Mouse (Mus musculus) activated CD4-positive, CD25-positive, alpha-beta regulatory T cell, adult 4 months (primary cell): ENCODE data around the gene Hnrnpl. TPM values are rescaled to one million over a fixed set of nuclear protein-coding genes. Genes with fewer than 3 reads are reported as not detected.
A peak's percentile ranks its signal among the peaks of the same experiment; 100 is the strongest.

Source experiments
- ATAC-seq: one replicate; pipeline ENCODE4 v1.8.0; 2017
- polyA plus RNA-seq, 2 experiments: library from polyadenylated mRNA; unstranded; fragments of 100-300 nt; shearing (Covaris generic); gene quantifications; one replicate each; pipeline ENCODE4 v1.2.1; 2017

The Hnrnpl gene
- polyA plus RNA-seq, 2 experiments from 2014 or later: 153 to 344 TPM

GRCm38 (mm10) chr7:28831411-28832125, 23.2 kb downstream of the Hnrnpl start:
- no peak for ATAC-seq

GRCm38 (mm10) chr7:28832137-28832536, 23.8 kb downstream of the Hnrnpl start:
- no peak for ATAC-seq

DNA sequence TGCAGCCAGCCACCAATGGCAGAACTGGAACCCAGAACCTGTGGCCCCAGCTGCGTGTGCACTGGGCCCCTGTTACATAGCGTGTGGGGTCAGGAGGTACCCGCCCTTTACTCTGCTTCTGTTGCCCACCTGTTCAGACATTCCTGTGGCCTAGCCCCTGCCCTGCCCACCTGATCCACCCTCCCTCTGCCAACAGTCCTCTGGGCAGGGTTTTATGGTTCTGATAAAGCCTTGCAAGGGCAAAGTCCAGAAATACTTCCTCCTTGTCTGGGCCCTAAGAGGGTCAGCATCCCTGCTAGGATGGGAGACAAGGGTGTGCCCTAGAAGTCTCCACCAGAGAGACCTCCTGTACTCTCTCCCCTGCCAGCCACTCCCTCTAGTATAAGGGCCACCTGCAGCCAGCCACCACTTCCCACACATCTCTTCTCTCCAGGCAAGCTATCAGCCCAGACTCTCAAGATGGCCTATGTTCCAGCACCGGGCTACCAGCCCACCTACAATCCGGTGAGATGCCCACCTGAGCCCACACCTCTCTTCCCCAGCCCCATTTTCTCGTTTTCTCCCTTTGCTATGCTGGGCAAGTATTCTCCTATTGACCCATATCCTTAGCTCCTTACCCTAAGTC, 25.5 kb downstream of the Hnrnpl start, which contains the start of gene Lgals4:
Gene Lgals4 (plus strand): TSS at position 132 of the 625 bp plus-strand sequence.
- ATAC-seq: no peak

- no peak for ATAC-seq
Observed at GRCm38 (mm10) chr7:28836936-28837335, 28.6 kb downstream of the Hnrnpl start.

GRCm38 (mm10) chr7:28838331-28838730, 30.0 kb downstream of the Hnrnpl start:
- ATAC-seq: no peak

- ATAC-seq: no peak
Observed at GRCm38 (mm10) chr7:28847273-28847672, 38.9 kb downstream of the Hnrnpl start.

- ATAC-seq: no peak
Observed at GRCm38 (mm10) chr7:28849700-28850236, 41.4 kb downstream of the Hnrnpl start.

DNA sequence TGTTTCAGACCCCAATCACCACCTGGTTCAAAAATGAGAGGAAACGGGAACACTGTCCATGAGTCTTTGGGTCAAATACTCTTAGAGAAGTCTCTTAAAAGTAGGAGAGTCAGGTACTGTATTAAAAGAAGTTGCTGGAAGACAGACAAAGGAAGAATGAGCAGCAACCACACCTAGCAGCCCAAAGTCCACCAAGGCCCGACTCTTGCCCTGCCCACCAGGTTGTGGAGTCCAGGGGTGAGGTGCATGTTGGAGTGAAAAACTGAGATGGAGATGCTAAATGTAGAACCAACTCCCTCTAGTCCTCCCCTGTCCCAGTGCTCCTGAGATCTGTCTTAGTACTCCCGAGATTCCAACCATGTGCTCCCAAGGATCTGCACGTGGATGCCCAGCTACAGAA, 42.3 kb downstream of the Hnrnpl start:
- no peak for ATAC-seq

- no peak for ATAC-seq
Observed at GRCm38 (mm10) chr7:28859953-28860352, 51.6 kb downstream of the Hnrnpl start.

DNA sequence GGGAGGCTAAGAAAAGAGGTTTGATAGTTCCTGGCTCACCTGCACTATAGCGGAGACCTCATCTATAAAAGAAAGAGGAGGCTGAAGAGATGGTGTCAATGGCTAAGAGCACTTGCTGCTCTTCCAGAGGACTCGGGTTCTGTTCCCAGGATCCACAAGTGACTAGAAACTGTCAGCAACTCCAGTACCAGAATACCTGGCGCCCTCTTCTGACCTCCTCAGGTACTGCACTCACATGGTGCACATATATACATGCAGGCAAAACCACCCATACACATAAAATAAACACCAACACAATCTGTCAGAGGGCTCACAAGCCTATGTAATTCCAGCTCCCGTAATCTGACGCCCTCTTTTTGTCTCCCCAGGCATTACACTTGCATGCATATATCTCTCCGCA, 52.6 kb downstream of the Hnrnpl start:
- no peak for ATAC-seq

GRCm38 (mm10) chr7:28862817-28863499, 54.6 kb downstream of the Hnrnpl start:
- ATAC-seq: no peak

- no peak for ATAC-seq
Observed at GRCm38 (mm10) chr7:28863540-28863939, 55.2 kb downstream of the Hnrnpl start, which contains the start of gene Lgals7. Lgals7 (plus strand) TSS chr7:28863853.

DNA sequence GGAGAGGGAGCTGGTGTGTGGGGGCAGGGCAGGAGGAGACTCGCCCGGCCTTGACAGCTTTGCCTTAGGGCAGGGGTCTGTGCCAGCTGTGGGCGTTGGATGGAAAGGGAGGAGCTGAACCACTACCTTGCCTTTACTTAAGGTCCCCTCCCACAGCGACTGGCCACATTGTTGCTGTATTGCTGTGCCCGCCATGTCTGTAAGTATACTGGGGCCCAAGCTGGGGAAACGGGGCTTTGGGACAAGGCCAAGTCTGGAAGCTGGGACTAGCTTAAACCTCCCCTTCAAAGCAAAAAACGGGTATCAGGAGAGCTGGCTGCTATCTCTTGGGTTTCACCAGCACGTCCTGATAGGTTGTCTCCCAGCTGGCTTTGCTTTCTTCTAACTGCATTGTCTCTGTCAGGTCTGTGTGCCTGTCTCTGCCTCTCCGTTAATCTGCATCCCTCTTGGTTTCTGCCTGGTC, 56.0 kb downstream of the Hnrnpl start:
- ATAC-seq: no peak

DNA sequence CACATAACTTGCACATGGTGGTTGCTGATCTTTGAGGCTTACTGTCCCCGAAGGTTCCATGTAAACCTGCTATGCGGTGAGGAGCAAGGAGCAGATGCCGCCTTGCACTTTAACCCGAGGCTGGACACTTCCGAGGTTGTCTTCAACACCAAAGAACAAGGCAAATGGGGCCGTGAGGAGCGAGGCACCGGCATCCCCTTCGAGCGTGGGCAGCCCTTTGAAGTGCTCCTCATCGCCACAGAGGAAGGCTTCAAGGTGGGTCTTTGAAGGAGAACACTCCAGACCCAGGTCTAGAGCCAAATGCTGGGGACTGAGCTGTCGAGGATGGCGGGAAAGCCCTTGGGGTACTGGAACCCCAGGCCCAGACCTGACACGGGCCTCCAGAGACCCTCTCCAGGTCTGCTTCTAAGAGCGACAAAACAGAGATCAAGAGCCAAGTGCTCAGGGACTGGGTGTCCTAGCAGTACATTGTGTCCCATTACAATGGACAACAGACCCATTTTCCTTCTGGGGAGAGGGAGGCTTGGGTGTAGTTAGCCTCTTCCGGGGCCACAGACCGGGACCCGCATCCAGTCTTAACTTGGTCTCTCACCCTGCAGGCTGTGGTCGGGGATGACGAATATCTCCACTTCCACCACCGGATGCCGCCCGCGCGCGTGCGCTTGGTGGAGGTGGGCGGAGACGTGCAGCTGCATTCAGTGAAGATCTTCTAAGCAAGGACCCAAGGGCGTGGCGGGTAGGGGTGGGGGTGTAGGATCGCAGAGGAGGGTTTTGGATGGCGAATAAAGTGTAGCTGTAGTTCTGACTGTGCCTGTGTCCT, 57.4 kb downstream of the Hnrnpl start:
- peak; percentile 92 for ATAC-seq

GRCm38 (mm10) chr7:28866769-28867507, 58.6 kb downstream of the Hnrnpl start:
- no peak for ATAC-seq

GRCm38 (mm10) chr7:28867508-28868340, 59.4 kb downstream of the Hnrnpl start:
- ATAC-seq: peak; percentile 34

DNA sequence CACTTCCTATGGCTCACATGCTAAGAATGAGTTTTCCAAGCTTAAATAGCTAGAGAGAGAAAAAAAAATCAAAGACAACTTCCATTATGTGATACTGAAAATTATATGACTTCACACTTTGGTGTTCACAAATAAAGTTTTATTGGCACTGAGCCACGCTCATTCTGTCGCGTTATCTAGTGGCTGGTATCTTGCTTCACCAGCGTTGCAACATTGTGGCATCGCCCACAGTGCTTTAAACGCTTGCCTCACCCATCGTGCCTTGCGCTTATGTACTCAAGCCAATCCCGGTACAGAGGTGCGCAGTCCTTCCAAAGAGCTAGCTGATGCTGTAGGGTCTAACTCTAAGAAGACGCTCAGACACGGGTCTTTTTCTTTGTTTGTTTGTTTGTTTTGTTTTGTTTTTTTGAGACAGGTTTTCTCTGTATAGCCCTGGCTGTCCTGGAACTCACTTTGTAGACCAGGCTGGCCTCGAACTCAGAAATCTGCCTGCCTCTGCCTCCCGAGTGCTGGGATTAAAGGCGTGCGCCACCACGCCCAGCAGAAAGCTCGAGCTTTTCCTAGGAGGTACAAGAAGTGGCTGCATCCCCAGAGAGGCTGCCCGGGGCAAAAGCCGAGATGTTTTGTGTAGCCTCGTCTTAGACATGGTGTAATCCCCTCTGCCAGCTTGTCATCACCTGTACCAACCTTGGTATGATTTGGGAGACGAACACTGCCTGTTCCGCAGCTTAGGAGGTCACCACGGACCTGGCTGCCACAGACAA, 62.7 kb downstream of the Hnrnpl start:
- ATAC-seq: no peak
